Mouse (Mus musculus) MN1 (cell line): ENCODE data around the gene Cand1.

Experiments
- DNase-seq: peaks from one replicate; pipeline ENCODE4 v3.0.0-alpha.2; 2016; ENCODE audit warnings: low spot score

Cand1 gene

GRCm38 (mm10) chr10:119211251-119211650 is 28.6 kb downstream of the Cand1 start:
- DNase-seq: no peak

GRCm38 (mm10) chr10:119206309-119206932 is 33.4 kb downstream of the Cand1 start:
- no peak for DNase-seq

- no peak for DNase-seq
Observed at GRCm38 (mm10) chr10:119205229-119205628, 34.6 kb downstream of the Cand1 start.

DNA sequence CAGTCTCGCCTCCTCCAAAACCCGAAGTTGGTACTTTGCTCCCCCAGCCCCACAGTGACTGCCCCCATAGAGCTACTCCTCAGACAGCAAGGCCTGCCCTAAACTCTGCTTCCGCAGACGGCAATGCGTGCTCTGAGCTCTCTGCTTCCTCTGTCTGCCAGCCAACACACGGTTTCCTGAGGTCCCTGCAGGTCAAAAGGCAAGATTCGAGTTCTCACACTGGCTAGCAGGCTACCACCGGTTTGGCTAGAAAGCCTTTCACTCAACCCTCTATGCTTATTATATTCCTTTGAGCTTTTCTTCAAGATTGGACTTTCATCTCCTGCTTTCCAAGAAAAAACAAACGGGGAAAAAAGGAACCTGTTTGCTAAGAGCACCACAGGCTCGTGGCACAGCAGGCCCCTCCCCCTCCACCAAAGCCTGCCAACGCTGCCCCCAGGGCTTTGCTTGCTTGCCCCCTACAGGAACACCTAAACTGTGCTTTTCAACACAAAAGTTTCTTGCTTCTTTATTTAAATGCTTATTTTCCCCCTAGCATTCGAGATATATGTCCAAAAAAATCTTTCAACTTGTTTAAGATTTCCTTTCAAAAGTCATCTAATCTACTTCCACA is 35.4 kb downstream of the Cand1 start:
- no peak for DNase-seq

- DNase-seq: no peak
Observed at GRCm38 (mm10) chr10:119199864-119200263, 40.0 kb downstream of the Cand1 start.

GRCm38 (mm10) chr10:119198186-119198880 is 41.5 kb downstream of the Cand1 start:
- DNase-seq: no peak

GRCm38 (mm10) chr10:119197621-119198150 is 42.2 kb downstream of the Cand1 start:
- DNase-seq: no peak

DNA sequence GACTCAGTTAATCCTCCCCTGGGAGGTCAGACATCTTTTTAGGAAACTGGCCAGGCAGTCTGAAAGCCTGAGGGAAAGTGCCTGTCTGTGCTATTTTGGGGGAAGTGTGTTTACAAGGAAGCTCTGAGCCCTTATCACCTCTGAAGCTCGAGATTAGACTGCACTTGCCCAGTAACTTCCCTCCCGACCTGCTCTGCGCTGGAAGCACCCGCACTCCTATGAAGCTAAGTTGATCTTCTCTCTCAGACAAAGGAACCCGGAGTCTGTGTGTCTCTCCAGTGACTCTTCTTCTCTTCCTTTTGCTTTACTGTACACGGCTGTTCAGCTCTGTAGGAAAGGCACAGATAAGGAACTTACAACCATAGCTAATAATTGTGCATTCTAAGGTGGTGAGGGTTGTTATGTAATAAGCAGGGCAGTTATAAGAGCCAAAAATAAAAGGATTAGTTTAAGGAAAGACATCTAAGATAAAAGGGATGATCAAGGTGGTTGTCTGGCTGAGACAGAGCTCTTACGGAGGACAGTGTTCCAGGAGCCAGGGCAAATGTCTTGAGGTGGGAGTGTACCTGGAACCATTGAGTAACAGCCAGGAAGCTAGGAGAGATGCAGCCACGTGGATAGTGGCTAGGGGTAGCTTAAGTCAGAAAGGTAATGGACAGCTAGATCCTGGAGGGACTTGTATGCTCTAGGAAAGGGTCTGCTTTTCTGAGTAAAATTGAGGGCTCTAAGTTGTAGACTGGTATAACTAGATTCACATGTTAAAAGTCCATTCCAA is 47.1 kb downstream of the Cand1 start:
- DNase-seq: no peak

DNA sequence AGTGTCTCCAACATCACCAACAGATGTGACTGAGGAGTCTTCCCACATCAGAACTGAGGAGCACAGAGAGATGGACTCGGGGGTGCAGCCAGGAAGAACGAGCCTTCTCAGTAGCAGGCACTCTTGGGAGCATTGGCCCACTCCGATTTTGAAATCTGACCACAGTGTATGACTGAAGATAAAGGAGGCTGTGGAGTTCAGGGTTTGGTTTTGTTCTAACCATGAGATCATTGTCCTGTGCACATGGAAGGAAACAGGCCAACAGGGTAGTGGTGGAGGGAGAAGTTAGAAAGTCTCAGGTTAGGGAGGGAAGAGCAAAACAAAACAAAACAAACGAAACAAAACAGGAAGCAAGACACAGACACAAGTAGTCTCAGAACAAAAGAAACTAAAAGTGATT is 52.1 kb downstream of the Cand1 start:
- DNase-seq: no peak

- no peak for DNase-seq
Observed at GRCm38 (mm10) chr10:119169656-119170055, 70.2 kb downstream of the Cand1 start.

DNA sequence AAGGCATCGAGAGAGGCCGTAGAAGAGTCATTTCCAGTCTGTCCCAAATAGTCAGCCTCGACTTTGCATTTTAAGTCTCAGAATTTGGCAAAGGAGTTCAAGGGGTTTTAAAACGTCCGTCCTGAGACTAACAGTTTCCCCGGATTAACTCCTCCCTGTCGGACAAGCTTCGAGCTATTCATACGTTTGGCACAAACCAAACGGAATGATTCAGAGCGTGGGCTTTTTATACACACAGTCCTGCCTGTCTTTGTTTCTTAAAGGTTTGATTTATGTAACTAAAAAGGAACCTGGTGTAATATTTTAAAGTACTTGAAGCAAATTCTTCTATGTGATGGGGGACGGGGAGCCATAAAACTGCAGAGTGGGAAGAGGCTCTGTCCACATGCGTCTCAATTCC is 70.6 kb downstream of the Cand1 start:
- no peak for DNase-seq

- no peak for DNase-seq
Observed at GRCm38 (mm10) chr10:119168791-119169190, 71.1 kb downstream of the Cand1 start.

- no peak for DNase-seq
Observed at GRCm38 (mm10) chr10:119167858-119168257, 72.0 kb downstream of the Cand1 start.

DNA sequence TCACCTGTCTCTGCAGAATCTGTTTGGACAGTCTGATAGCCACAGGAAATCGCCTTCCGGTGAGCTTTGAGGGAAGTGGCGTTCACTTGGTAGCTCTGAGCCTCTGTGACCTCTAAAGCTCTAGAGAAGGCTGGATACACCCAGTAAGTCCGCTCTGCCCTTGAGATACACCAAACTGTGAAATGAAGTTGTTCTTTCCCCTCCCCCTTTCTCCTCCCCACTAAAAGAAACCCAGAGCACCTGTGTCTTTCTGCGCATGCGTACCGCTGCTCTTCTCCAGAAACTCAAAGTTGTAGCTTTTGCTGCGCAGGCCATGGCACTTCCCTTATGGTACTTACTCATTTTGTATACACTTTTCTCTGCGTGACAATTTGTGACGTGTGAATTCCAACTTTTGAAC is 74.8 kb downstream of the Cand1 start:
- DNase-seq: no peak

DNA sequence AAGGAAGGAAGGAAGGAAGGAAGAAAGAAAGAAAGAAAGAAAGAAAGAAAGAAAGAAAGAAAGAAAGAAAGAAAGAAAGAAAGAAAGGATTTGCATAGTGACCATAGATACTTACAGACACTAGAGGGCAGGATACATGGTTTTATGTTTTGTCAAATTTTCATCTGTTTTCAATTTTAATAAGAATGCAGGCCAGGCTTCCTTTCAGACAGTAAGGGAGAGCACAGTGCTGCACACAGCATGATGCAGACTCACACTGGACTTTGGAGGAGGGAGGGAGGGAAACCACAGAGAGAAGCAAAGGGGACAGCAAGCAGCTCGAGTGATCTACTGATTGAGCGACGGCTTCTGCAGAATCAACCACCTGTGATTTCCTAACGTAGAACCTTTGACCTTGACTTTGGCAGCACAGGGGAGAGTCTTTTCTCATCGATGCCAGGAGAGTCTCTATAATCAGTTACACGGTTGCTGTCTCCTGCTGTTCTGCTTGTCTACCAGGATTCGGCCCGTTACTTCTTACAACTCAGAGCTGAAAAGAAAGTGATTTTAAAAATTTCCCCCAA is 78.0 kb downstream of the Cand1 start:
- no peak for DNase-seq

DNA sequence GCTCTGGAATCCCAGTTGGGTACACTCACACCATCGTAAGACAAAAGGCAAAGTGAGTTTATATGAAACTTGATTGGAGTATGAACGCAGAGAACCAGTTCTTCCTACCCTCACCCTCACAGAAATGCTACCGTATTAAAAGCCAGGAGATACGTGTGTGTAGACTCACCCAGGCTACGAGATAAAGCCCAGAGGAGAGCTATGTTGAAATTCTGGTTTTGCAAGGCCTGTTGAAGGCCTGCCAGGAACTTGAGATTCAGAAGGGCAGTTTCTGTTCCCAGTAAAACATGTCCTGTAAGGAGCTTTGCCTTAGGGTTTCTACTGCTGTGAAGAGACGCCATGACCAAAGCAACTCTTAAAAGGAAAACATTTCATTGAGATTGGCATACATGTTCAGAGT is 79.7 kb downstream of the Cand1 start:
- DNase-seq: no peak

- no peak for DNase-seq
Observed at GRCm38 (mm10) chr10:119149261-119149660, 90.6 kb downstream of the Cand1 start.
